Mouse (Mus musculus) thymus, postnatal 4 days (tissue): Measurements from ENCODE around the gene Gm13084.
"Not testable (repeated sequence)": the region's sequence is repeated elsewhere in the genome, so short reads cannot be mapped to it uniquely, and the experiment has no call there.

Source experiments
- DNase-seq: peaks from one replicate; pipeline ENCODE4 v3.0.0; 2021

The Gm13084 gene

GRCm38 (mm10) chr4:143815993-143816392 is at the start of gene Gm13084:
Gm13084 (minus strand) TSS chr4:143816093.
- no peak for DNase-seq

DNA sequence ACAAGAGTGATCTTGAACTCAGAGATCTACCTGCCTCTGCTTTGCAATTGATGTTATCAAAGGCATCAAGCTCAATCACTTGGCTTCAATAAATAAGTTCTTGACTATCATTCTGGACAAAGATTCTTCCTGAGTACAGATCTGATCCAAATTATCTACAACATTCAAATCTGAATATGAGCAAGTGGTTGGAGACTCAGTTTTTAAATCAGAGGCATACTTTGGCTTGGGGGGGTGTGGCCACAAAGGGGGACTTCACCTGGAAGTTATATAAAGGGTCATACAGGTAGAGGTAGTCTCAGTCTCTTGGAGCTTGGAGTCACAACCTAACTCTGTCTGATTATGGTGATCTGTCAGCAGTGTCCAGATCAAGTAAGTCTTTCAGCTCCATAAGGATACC is 30.3 kb upstream of the Gm13084 start, which contains the start of gene Gm13103:
Gene Gm13103, plus strand, starts transcription at position 301 of the 400 bp plus-strand sequence.
- DNase-seq = not testable (repeated sequence)

GRCm38 (mm10) chr4:143789052-143789451 is 26.8 kb downstream of the Gm13084 start, which contains the start of gene Gm13023:
Gm13023 (plus strand) TSS chr4:143789352.
- DNase-seq = not testable (repeated sequence)
